Mouse (Mus musculus): ENCODE measurements around the gene Efl1.

- TF ChIP-seq CEBPB (IDR thresholded peaks at IDR 0.05; ENCODE audit: insufficient read depth, poor library complexity, severe bottlenecking) (no peak), POLR2A (IDR thresholded peaks at IDR 0.05; ENCODE audit: insufficient read length, low read depth) (no peak), TCF3 (IDR thresholded peaks at IDR 0.05; ENCODE audit: insufficient read length, low read depth) (no peak), MYOD1 (IDR thresholded peaks at IDR 0.05; ENCODE audit: control insufficient read depth in 1 of 3, insufficient read length in 2 of 3, low read depth in 2 of 3) (no peak), MAX (IDR thresholded peaks at IDR 0.05; ENCODE audit: low read depth) (no peak), TCF12 (IDR thresholded peaks at IDR 0.05; ENCODE audit: insufficient read depth, poor library complexity, severe bottlenecking) (no peak), POLR2AphosphoS2 (IDR thresholded peaks at IDR 0.05; ENCODE audit: insufficient read length, low read depth) (no peak), USF1 (IDR thresholded peaks at IDR 0.05; ENCODE audit: low read depth) (no peak)
Measured at GRCm38 (mm10) chr7:82792644-82793043, 144.2 kb downstream of the Efl1 start.
